Mouse (Mus musculus) hindbrain, embryonic 13.5 days (tissue): ENCODE measurements at regions not wholly inside any gene's neighbourhood (a gene's known extent, or its start where the extent isn't known, plus 50 kb on each side); places are given as distances from the start of the nearest gene placed in this dataset.

Source experiments
- ATAC-seq: fragments of 200-750 bp; cut with Nextera tagmentation; 2 replicates; pipeline ENCODE4 v1.8.0; 2017; ENCODE audit warnings: moderate TSS enrichment; ENCODE audit not compliant: low FRiP score
- H3K27ac ChIP-seq: fragments of 300-500 bp; sonication (generic); 2 replicates; pipeline ENCODE4 v1.5.1; 2015; ENCODE audit warnings: inconsistent platforms, mild to moderate bottlenecking, moderate library complexity
- H3K27me3 ChIP-seq: fragments of 300-500 bp; sonication (generic); 2 replicates; pipeline ENCODE4 v1.6.1; 2015; ENCODE audit warnings: mild to moderate bottlenecking, inconsistent platforms
- H3K36me3 ChIP-seq: fragments of 300-500 bp; sonication (generic); 2 replicates; pipeline ENCODE4 v1.6.1; 2015; ENCODE audit warnings: mild to moderate bottlenecking, inconsistent platforms
- H3K4me1 ChIP-seq: fragments of 300-500 bp; sonication (generic); replicated peaks from 2 replicates; pipeline ENCODE4 v1.6.1; 2015; ENCODE audit warnings: inconsistent platforms
- H3K4me2 ChIP-seq: fragments of 300-500 bp; sonication (generic); 2 replicates; pipeline ENCODE4 v1.6.1; 2015; ENCODE audit warnings: inconsistent platforms, mild to moderate bottlenecking, moderate library complexity
- H3K4me3 ChIP-seq: fragments of 300-500 bp; sonication (generic); 2 replicates; pipeline ENCODE4 v1.5.1; 2015; ENCODE audit warnings: mild to moderate bottlenecking, inconsistent platforms
- H3K9ac ChIP-seq: fragments of 300-500 bp; sonication (generic); 2 replicates; pipeline ENCODE4 v1.6.1; 2015; ENCODE audit warnings: mild to moderate bottlenecking, inconsistent platforms
- H3K9me3 ChIP-seq: fragments of 300-500 bp; sonication (generic); 2 replicates; pipeline ENCODE4 v1.6.1; 2016; ENCODE audit warnings: inconsistent platforms
- WGBS: fragments of 180-500 bp; shearing (Covaris S2); methylation state at CpG from one replicate; pipeline ENCODE4 v1.1.7; 2015; 5-methylcytosine and 5-hydroxymethylcytosine counted together

DNA sequence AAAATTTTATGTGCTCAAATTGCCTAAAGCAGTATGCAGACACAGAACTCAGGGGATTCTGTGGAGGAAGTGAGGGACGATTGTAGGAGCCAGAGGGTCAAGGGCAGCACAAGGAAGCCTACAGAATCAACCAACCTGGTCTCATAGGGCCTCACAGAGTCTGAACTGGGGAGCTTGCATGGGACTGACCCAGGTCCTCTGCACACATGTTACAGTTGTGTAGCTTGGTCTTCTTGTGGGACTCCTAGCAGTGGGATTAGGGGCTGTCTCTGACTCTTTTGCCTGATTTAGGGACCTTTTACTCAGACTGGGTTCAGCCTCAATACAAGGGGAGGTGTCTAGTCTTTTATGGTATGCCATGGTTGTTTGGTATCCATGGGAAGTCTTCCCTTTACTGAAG is 60.2 kb upstream of the Mtpn start:
- ATAC-seq, result no peak
- WGBS, result 54% methylated on average over 1 of the region's 1 CpGs
- no peaks in the 10 kb centered on the region for H3K36me3 ChIP-seq
- no peaks in the 10 kb centered on the region for H3K4me1 ChIP-seq
- H3K9ac ChIP-seq, result no peak overlapping the region
- no peak overlapping the region for H3K4me2 ChIP-seq
- H3K27me3 ChIP-seq, result no peaks in the 10 kb centered on the region
- no peak overlapping the region for H3K4me3 ChIP-seq
- H3K27ac ChIP-seq, result no peak overlapping the region
- no peaks in the 10 kb centered on the region for H3K9me3 ChIP-seq

DNA sequence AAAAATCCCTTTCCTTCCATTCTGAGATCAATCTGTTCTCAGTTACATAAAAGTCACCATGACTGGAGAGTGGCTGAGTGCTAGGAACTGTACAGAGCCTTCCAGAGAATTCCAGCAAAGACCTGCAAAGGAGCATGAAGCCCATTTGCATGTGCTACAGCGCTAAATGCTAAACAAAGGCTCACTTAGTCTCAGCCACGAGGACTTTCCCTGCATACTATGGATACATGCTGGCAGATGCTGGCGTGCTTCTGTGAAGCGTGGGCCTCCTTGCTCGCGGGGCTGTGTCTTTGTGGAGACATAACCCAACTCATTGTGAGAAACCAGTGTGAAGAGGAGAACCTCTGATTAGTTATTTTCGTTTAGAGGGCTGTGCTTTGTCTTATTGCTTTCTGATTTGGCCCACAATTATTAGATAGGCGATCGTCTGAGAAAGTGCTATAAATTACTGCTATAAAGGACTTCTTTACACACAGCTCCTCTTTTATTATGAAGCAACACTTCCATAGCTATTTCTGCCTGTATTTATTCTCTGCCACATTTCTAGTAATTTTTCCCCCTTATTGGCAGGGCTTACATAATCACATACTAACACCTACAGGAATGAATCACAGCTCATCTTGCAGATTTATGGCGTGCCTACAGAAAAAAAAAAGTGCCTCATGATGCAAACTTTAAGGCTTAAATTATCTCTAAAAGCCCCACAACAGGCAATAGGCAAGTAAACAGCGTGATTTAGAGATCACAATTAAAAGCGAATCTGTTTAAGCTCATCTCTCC is 58.9 kb upstream of the Mtpn start:
- ATAC-seq, result no peak
- H3K4me2 ChIP-seq, result no peak overlapping the region

DNA sequence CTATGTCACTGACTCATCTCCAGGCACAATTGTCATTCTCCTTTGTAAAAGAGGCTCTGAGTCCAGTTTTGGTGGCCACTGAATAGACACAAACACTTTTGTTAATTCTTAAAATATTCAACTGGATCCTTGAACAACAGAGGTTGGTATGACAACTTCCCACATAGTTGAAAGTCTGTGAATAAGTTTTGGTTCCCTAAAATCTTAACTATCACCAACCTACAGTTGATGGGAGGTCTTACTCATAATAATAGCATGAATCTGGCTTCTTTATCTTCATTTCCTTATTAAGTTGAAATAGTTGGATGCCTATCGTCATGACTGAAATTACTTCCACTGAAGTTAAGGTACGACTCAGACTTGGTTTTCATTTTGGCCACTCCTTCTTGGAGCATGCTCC is 55.3 kb upstream of the Mtpn start:
- no peak overlapping the region for H3K4me3 ChIP-seq
- H3K27me3 ChIP-seq, result no peaks in the 10 kb centered on the region
- ATAC-seq, result no peak
- 93% methylated on average over 2 of the region's 2 CpGs for WGBS
- H3K4me1 ChIP-seq, result no peaks in the 10 kb centered on the region
- no peak overlapping the region for H3K9ac ChIP-seq
- H3K27ac ChIP-seq, result no peak overlapping the region
- no peak overlapping the region for H3K4me2 ChIP-seq
- no peaks in the 10 kb centered on the region for H3K36me3 ChIP-seq
- no peaks in the 10 kb centered on the region for H3K9me3 ChIP-seq

More for the DNA sequence above, 58.9 kb upstream of the Mtpn start:
- H3K4me3 ChIP-seq, result no peak overlapping the region
- H3K27ac ChIP-seq, result no peak overlapping the region
- no peaks in the 10 kb centered on the region for H3K4me1 ChIP-seq
- no peaks in the 10 kb centered on the region for H3K36me3 ChIP-seq
- H3K27me3 ChIP-seq, result no peaks in the 10 kb centered on the region
- H3K9ac ChIP-seq, result no peak overlapping the region
- no peaks in the 10 kb centered on the region for H3K9me3 ChIP-seq
- WGBS, result 76% methylated on average over 12 of the region's 12 CpGs

DNA sequence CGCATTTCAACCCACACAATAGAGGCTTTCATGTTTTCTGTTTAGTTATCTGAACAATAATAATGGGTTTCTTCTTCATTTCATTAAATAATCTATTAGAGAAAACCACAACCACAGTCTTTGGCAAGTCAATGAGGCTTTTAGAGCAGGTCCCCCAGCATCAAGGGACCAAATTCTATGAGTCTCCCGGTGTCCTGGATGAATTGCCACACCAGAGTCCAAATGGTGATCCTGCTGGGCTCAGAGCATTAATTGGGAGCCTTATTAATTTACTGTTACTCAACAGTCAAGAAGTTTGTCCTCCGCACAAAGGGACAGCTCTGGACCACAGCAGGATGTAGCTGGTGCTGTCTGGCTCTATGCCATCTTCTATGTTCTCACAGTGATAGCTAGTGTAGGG is 52.5 kb upstream of the Mtpn start:
- no peaks in the 10 kb centered on the region for H3K4me1 ChIP-seq
- H3K4me2 ChIP-seq, result no peak overlapping the region
- H3K36me3 ChIP-seq, result no peaks in the 10 kb centered on the region
- H3K9me3 ChIP-seq, result no peaks in the 10 kb centered on the region
- no peak overlapping the region for H3K27ac ChIP-seq
- H3K27me3 ChIP-seq, result no peaks in the 10 kb centered on the region
- WGBS, result 84% methylated on average over 3 of the region's 3 CpGs
- H3K9ac ChIP-seq, result no peak overlapping the region
- no peak overlapping the region for H3K4me3 ChIP-seq
- ATAC-seq, result no peak
